Mouse (Mus musculus): ENCODE data around the gene Cyp3a41b. TPM values are rescaled to one million over a fixed set of nuclear protein-coding genes. Genes with fewer than 3 reads are reported as not detected.
"Not testable (repeated sequence)": the region's sequence is repeated elsewhere in the genome, so short reads cannot be mapped to it uniquely, and the experiment has no call there.

The Cyp3a41b gene
- not detected in 2 replicates for polyA plus RNA-seq (2012; ENCODE audit: insufficient read depth, insufficient read length, missing spikeins)

DNA sequence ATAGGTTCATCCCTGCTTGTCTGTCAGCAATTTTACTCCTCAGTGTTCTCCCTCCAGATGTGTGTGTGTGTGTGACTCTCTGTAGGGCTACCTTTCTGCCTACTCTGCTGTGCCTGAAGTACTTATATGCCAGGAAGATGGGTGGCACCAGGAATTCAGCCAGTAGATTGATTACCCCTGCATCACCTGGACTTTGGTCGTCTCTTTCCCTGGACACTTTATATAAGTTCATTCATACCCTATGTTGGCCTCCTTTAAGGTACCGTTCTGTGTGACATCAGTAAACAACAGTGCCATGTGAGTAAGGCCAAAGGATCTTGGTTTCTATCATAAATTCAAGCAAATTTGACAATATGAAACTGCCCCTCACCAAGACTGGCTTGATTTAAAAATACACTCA lies at the start of gene Cyp3a41b:
Gene Cyp3a41b (minus strand): TSS at position 101 of the 400 bp plus-strand sequence.
- H3K27ac ChIP-seq (ENCODE audit: insufficient read depth, low read depth, low read length); H3K4me1 ChIP-seq (ENCODE audit: control insufficient read depth, insufficient read depth, low read length); H3K4me3 ChIP-seq (ENCODE audit: insufficient read depth, low read length): not testable (repeated sequence)

- not testable (repeated sequence) for H3K27ac ChIP-seq (ENCODE audit: insufficient read depth, low read depth, low read length); H3K4me1 ChIP-seq (ENCODE audit: control insufficient read depth, insufficient read depth, low read length); H3K4me3 ChIP-seq (ENCODE audit: insufficient read depth, low read length)
These were observed 47.8 kb upstream of the Cyp3a41b start for GRCm38 (mm10) chr5:145632286-145632685.

GRCm38 (mm10) chr5:145604891-145605290 lies 20.4 kb upstream of the Cyp3a41b start:
- not testable (repeated sequence) for H3K4me1 ChIP-seq (ENCODE audit: control insufficient read depth, insufficient read depth, low read length); H3K27ac ChIP-seq (ENCODE audit: insufficient read depth, low read depth, low read length); H3K4me3 ChIP-seq (ENCODE audit: insufficient read depth, low read length)

DNA sequence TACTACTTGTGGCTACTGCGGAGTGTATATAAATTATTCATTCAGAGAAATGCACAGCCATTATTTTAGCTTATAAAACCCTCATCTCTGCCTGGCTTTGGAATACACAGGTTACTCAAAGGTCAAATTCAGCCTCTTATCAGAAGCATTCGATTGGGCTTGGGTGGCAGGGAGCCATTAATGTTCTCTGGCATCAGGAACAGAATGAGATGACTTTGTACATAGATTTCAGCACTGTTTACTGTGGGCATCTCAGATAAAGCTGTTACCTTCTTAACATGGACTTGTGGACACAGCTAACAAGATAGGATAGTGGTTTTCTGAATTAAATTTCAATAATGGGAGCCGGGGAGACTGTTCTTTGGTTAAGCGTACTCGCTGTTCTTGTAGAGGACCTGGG lies 13.3 kb upstream of the Cyp3a41b start:
- not testable (repeated sequence) for H3K4me1 ChIP-seq (ENCODE audit: control insufficient read depth, insufficient read depth, low read length); H3K4me3 ChIP-seq (ENCODE audit: insufficient read depth, low read length)

GRCm38 (mm10) chr5:145577321-145577720 lies 7.2 kb downstream of the Cyp3a41b start:
- not testable (repeated sequence) for H3K27ac ChIP-seq (ENCODE audit: insufficient read depth, low read depth, low read length); H3K4me3 ChIP-seq (ENCODE audit: insufficient read depth, low read length); H3K4me1 ChIP-seq (ENCODE audit: control insufficient read depth, insufficient read depth, low read length)

More for the DNA sequence above, 13.3 kb upstream of the Cyp3a41b start:
- H3K27ac ChIP-seq (ENCODE audit: insufficient read depth, low read depth, low read length), result not testable (repeated sequence)

GRCm38 (mm10) chr5:145575660-145576059 lies 8.9 kb downstream of the Cyp3a41b start:
- H3K27ac ChIP-seq (ENCODE audit: insufficient read depth, low read depth, low read length); H3K4me1 ChIP-seq (ENCODE audit: control insufficient read depth, insufficient read depth, low read length); H3K4me3 ChIP-seq (ENCODE audit: insufficient read depth, low read length): not testable (repeated sequence)

- H3K4me1 ChIP-seq (ENCODE audit: control insufficient read depth, insufficient read depth, low read length); H3K27ac ChIP-seq (ENCODE audit: insufficient read depth, low read depth, low read length); H3K4me3 ChIP-seq (ENCODE audit: insufficient read depth, low read length): not testable (repeated sequence)
These were observed 12.6 kb downstream of the Cyp3a41b start for GRCm38 (mm10) chr5:145571922-145572321.

Other genes with a start within 250 kb of the Cyp3a41b start
- not detected in 2 replicates for gene Cyp3a57, start 239.5 kb downstream of the Cyp3a41b start, polyA plus RNA-seq (2012; ENCODE audit: insufficient read depth, insufficient read length, missing spikeins)
- gene Cyp3a16, start 115.0 kb downstream of the Cyp3a41b start, polyA plus RNA-seq (2012; ENCODE audit: insufficient read depth, insufficient read length, missing spikeins), result not detected in 2 replicates
- not detected in 2 replicates for gene Cyp3a41a, start 135.4 kb upstream of the Cyp3a41b start, polyA plus RNA-seq (2012; ENCODE audit: insufficient read depth, insufficient read length, missing spikeins)
- gene Cyp3a44, start 221.1 kb upstream of the Cyp3a41b start, polyA plus RNA-seq (2012; ENCODE audit: insufficient read depth, insufficient read length, missing spikeins), result not detected in 2 replicates

Data from bone marrow macrophage, adult 2 months (primary cell).